Mouse (Mus musculus) kidney, postnatal 0 days (tissue): Measurements from ENCODE around the gene Tyro3. TPM values are rescaled to one million over a fixed set of nuclear protein-coding genes. Genes with fewer than 3 reads are reported as not detected.

Experiments used
- ATAC-seq: fragments of 200-750 bp; cut with Nextera tagmentation; replicated peaks from 2 replicates; pipeline ENCODE4 v1.8.0; 2017; ENCODE audit warnings: low read depth, moderate number of reproducible peaks, moderate TSS enrichment, moderate library complexity; ENCODE audit not compliant: low FRiP score
- DNase-seq: peaks from one replicate; pipeline ENCODE4 v3.0.0-alpha.2; 2016; ENCODE audit warnings: low spot score
- H3K27ac ChIP-seq: fragments of 300-500 bp; sonication (generic); 2 replicates; pipeline ENCODE4 v1.5.1; 2014; ENCODE audit warnings: mild to moderate bottlenecking
- H3K27me3 ChIP-seq: fragments of 300-500 bp; sonication (generic); 2 replicates; pipeline ENCODE4 v1.6.1; 2014; ENCODE audit warnings: low read length, mixed read lengths; ENCODE audit not compliant: insufficient read depth
- H3K36me3 ChIP-seq: fragments of 300-500 bp; sonication (generic); 2 replicates; pipeline ENCODE4 v1.6.1; 2014; ENCODE audit warnings: low read length, mixed read lengths; ENCODE audit not compliant: insufficient read depth
- H3K4me1 ChIP-seq: fragments of 300-500 bp; sonication (generic); replicated peaks from 2 replicates; pipeline ENCODE4 v1.6.1; 2014; ENCODE audit warnings: antibody characterized with exemption, low read length, mixed read lengths; ENCODE audit not compliant: insufficient read depth
- H3K4me2 ChIP-seq: fragments of 300-500 bp; sonication (generic); 2 replicates; pipeline ENCODE4 v1.6.1; 2014; ENCODE audit warnings: mild to moderate bottlenecking, low read length, moderate library complexity, mixed read lengths
- H3K4me3 ChIP-seq: fragments of 300-500 bp; sonication (generic); replicated peaks from 2 replicates; pipeline ENCODE4 v1.5.1; 2014; ENCODE audit warnings: low read depth, low read length
- H3K9ac ChIP-seq: fragments of 300-500 bp; sonication (generic); 2 replicates; pipeline ENCODE4 v1.6.1; 2014; ENCODE audit warnings: low read depth, low read length
- H3K9me3 ChIP-seq: fragments of 300-500 bp; sonication (generic); replicated peaks from 2 replicates; pipeline ENCODE4 v1.6.1; 2016; ENCODE audit warnings: low read length, inconsistent platforms, mixed read lengths
- CTCF ChIP-seq: IDR thresholded peaks from 2 replicates; pipeline ENCODE4 v1.5.1; 2016; ENCODE audit warnings: antibody characterized with exemption, low read depth, mild to moderate bottlenecking, moderate library complexity
- WGBS: fragments of 180-500 bp; shearing (Covaris S2); extraction: QIAGEN DNeasy Blood & Tissue Kit; methylation state at CpG from one replicate; pipeline ENCODE4 v1.1.7; 2014; 5-methylcytosine and 5-hydroxymethylcytosine counted together
- polyA plus RNA-seq: library from polyadenylated mRNA; unstranded; fragments of >200 nt; fragmentation: Nextera tagmentation; extraction: Ambion mirVana; gene quantifications from 2 replicates; pipeline ENCODE4 v1.2.1, GENCODE M21; 2015

The Tyro3 gene
- polyA plus RNA-seq: 7.7 and 9.7 TPM in 2 replicates

DNA sequence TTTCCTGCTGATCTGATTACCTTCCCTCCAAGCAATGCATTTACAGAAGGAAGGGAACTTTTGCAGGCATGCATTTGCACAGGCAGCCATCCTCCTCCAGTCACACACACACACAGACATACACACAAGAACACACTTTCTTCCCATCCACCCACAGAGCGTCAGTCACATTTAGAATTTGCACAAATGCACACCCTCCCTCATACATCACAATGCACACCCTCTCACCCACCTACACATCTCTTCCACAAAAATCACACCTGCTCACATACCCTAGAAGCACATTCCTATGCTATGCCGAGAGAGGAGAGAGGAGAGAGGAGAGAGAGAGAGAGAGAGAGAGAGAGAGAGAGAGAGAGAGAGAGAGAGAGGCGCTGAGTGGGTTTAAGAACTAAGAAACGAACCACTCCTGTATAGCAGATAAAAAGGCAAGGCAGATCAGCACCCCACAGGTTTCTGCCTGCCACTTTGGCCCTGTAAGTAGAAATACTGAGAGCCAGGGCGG lies at the start of gene Tyro3:
Gene Tyro3 (plus strand): TSS at position 455 of the 505 bp plus-strand sequence.
- Histone ChIP-seq H3K27me3 (no peaks in the 10 kb centered on the region), H3K4me3 (no peak within 1 kb of the TSS), H3K27ac (no peak within 1 kb of the TSS), H3K9me3 (no peaks in the 10 kb centered on the region), H3K9ac (no peak within 1 kb of the TSS), H3K4me2 (no peak within 1 kb of the TSS; the same call in 1 of the 2 replicates), H3K36me3 (no peaks in the 10 kb centered on the region), H3K4me1 (0 out of 2 replicates have a peak, but pooled peaks cover 5% of the 10 kb centered on the region)
- WGBS: 76% methylated on average over 5 of the region's 5 CpGs
- no peak for TF ChIP-seq CTCF
- ATAC-seq (no peak), DNase-seq (no peak)

DNA sequence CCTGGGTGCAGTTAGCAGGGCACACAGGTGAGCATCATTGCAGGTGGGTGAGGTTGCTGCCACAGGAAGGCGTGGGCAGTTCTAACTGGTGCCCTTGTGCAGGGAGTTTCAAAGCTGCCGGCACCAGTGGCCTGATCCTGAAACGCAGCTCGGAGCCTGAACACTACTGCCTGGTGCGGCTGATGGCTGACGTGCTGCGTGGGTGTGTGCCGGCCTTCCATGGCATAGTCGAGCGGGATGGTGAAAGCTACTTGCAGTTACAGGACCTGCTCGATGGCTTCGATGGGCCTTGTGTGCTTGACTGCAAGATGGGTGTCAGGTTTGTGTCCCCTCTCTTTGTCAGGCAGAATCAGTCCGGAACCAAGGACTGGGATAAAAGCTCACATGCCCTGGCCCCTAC lies 48.3 kb upstream of the Tyro3 start:
- ATAC-seq: no peak
- Histone ChIP-seq H3K4me1 (peaks cover 7% of the 10 kb centered on the region), H3K4me2 (no peak overlapping the region), H3K4me3 (no peak overlapping the region), H3K9me3 (no peaks in the 10 kb centered on the region), H3K27me3 (0 out of 2 replicates have a peak, but pooled peaks cover under 1% of the 10 kb centered on the region), H3K9ac (no peak overlapping the region), H3K36me3 (no peaks in the 10 kb centered on the region), H3K27ac (no peak overlapping the region)
- WGBS: 78% methylated on average over 13 of the region's 13 CpGs
- no peak for DNase-seq
- no peak for TF ChIP-seq CTCF

DNA sequence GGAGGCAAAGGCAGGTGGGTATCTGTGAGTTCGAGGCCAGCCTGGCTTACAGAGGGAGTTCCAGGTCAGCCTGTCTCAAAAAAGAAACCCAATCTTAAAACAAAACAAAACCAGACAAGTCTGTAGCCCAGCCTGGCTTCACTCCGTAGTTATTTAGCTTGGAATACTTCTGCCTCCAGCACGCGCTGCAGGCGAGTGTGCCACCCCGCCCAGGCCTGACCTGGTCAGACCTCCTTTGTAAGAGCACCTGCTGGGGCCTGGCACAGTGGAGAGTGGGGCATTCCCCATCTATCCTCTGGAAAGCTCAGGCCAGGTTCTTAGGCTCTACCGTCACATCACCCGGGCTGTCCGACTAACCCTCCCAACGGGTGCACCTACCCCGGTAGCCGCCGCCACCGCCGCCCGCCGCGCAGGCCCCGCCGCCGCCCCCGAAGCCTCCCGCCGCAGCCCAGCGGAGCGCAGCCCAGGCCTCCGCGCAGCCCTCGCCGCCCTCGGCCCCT lies 39.9 kb upstream of the Tyro3 start:
- Histone ChIP-seq H3K27me3 (peaks cover 24% of the 10 kb centered on the region), H3K27ac (no peak overlapping the region), H3K36me3 (no peaks in the 10 kb centered on the region), H3K9me3 (no peaks in the 10 kb centered on the region), H3K4me3 (peak overlapping the region; percentile 54), H3K4me2 (peak overlapping the region; percentile 96), H3K4me1 (peaks cover 14% of the 10 kb centered on the region), H3K9ac (peak overlapping the region; percentile 40)
- WGBS: 4% methylated on average over 27 of the region's 31 CpGs
- DNase-seq: peak; percentile 18
- ATAC-seq: peak; percentile 48; the same call in 1 of the 2 replicates
- TF ChIP-seq CTCF: no peak

DNA sequence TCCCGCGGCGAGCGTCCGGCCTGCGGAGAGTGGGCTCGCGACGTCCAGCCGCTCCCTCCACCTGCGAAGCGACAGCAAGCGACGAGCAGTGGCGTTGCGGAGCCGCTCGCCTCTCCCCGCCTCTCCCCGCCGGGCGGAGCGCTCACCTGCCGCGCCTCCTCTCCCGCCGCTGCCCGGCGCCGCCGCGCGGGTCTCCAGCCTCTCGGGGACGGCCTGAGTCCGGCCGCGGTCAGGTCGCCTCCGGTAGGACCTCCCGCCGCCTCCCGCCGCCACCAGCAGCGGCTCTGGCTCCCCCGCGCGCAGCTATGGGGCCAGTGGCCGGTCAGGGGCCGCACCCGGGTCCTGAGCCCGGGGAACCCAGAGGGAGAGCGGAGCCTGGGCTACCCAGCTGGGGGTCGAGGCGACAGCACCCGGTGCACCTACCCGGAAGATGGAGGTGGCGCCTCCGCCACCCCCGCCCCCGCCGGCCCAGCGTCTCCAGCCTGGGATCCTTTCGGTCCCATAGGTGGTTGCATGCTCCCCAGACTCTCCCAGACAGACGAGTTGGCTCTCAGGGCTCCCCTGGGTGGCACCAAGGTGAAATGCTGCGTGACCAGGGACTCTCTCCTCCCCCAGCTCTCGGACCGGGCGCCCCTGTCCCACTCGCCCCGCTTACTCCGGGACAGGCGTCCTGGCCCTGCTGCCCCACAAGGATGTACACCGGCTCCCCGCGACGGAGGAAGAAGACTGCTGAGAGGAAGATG lies 39.3 kb upstream of the Tyro3 start:
- H3K9ac ChIP-seq: peak overlapping the region; percentile 40
- peaks cover 24% of the 10 kb centered on the region for H3K27me3 ChIP-seq
- ATAC-seq (peak; percentile 63), DNase-seq (no peak)
- H3K36me3 ChIP-seq: no peaks in the 10 kb centered on the region
- peaks cover 14% of the 10 kb centered on the region for H3K4me1 ChIP-seq
- H3K9me3 ChIP-seq: no peaks in the 10 kb centered on the region
- TF ChIP-seq CTCF: no peak
- H3K4me3 ChIP-seq: peak overlapping the region; percentile 54
- H3K4me2 ChIP-seq: peak overlapping the region; percentile 96
- whole genome bisulfite sequencing: under 1% methylated on average over 68 of the region's 77 CpGs
- no peak overlapping the region for H3K27ac ChIP-seq

DNA sequence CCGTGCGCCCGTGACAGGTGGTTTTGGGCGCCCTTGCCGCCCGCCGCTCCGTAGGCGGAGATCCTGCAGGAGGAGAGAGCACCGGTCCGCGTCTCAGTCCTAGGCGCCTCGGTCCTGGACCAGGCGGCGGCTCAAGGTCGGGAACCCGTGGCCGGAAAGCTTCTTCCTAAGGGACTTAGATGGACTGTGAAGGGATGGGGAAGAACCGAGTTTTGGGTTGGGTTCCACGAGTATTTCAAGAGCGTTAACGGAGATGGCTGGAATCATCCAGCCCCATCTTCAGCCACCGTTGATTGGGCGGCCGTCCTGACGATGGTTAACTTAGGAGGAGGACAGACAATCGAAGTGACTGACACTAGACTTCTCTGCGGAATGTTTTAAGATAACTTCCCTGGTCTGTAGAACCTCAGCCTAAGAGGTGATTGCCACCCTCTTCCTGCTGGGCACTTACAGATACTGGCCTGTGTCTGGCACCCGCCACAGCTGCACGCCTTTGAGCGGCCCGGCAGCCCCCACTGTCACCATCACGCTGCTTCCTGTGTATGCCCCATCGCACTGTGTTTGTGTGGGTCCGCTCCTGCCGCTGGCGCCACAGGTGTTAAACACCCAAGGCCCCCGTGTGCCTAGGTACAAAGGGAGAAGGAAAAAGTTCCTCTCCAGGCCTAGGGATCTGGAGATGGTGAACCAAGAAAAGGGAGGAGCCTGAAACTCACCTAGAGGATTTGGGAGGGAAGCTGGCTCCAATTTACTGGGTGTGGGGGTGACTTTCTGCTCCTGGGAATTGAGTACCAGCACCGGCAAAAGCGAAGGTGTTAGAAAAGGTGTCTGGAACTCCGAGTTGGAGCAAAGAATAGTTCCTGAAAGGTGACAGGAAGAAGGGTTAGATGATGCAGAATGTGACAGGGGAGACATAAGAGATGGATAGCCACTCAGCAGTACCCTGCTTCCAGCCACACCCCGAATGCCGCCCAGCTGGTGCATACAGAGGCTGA lies 38.4 kb upstream of the Tyro3 start:
- 5% methylated on average over 44 of the region's 44 CpGs for WGBS
- TF ChIP-seq CTCF: no peak
- DNase-seq (no peak), ATAC-seq (no peak)
- Histone ChIP-seq H3K9ac (no peak overlapping the region), H3K27ac (no peak overlapping the region), H3K4me3 (peak overlapping the region; percentile 54), H3K9me3 (no peaks in the 10 kb centered on the region), H3K27me3 (peaks cover 24% of the 10 kb centered on the region), H3K4me1 (peaks cover 14% of the 10 kb centered on the region), H3K4me2 (peak overlapping the region; percentile 96), H3K36me3 (0 out of 2 replicates have a peak, but pooled peaks cover 4% of the 10 kb centered on the region)

DNA sequence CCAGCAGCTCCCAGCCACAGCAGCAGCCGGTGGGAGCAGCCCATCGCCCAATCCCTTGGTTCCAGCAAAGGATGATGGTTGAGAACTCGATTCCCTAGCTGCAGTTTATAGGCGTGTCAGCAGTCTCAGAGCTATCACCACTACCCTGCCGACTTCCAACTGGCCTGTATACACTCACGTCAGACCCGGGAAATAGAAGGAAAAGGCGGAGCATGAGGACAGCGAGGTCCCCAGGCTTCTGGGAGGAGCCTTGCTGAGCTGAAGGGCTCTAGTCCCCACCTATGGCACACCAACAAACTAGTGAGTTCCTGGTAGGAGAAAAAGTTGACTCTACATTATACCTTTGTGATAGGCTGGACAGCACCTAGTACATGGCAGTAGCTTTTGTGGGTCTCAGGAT lies 37.3 kb upstream of the Tyro3 start, which contains the start of gene Ltk:
Gene Ltk (minus strand): TSS at position 181 of the 400 bp plus-strand sequence.
- no peak for DNase-seq
- 17% methylated on average over 9 of the region's 9 CpGs for WGBS
- no peak within 1 kb of the TSS for H3K4me3 ChIP-seq
- peaks cover 14% of the 10 kb centered on the region for H3K4me1 ChIP-seq
- 0 out of 2 replicates have a peak, but pooled peaks cover 8% of the 10 kb centered on the region for H3K36me3 ChIP-seq
- no peak for ATAC-seq
- H3K27ac ChIP-seq: no peak within 1 kb of the TSS
- no peak within 1 kb of the TSS for H3K9ac ChIP-seq
- peaks cover 24% of the 10 kb centered on the region for H3K27me3 ChIP-seq
- TF ChIP-seq CTCF: no peak
- no peaks in the 10 kb centered on the region for H3K9me3 ChIP-seq
- no peak within 1 kb of the TSS for H3K4me2 ChIP-seq
